Mouse (Mus musculus): ENCODE data around the gene Klhl32. TPM values are rescaled to one million over a fixed set of nuclear protein-coding genes. Genes with fewer than 3 reads are reported as not detected.

The Klhl32 gene
- polyA plus RNA-seq, 1 experiment from 2014 or later: 24.6 TPM

- H3K36me3 ChIP-seq: no peaks in the 10 kb centered on the region
- H3K4me2 ChIP-seq: no peak overlapping the region
- no peak overlapping the region for H3K9ac ChIP-seq
- peaks cover 27% of the 10 kb centered on the region for H3K4me1 ChIP-seq (replicated peaks)
- H3K27ac ChIP-seq: no peak overlapping the region
- 93% methylated on average over 5 of the region's 5 CpGs for WGBS
- H3K4me3 ChIP-seq: no peak overlapping the region
- H3K9me3 ChIP-seq: no peaks in the 10 kb centered on the region
- H3K27me3 ChIP-seq: no peaks in the 10 kb centered on the region
- no peak for ATAC-seq (ENCODE audit: low FRiP score)
Measured at GRCm38 (mm10) chr4:24845546-24845945, 5.4 kb downstream of the Klhl32 start.

GRCm38 (mm10) chr4:24838567-24838966 lies 12.4 kb downstream of the Klhl32 start:
- H3K4me3 ChIP-seq: no peak overlapping the region
- H3K27me3 ChIP-seq: no peaks in the 10 kb centered on the region
- no peak overlapping the region for H3K9ac ChIP-seq
- no peak overlapping the region for H3K4me2 ChIP-seq
- no peaks in the 10 kb centered on the region for H3K36me3 ChIP-seq
- WGBS: 43% methylated on average over 6 of the region's 6 CpGs
- H3K9me3 ChIP-seq: no peaks in the 10 kb centered on the region
- ATAC-seq (ENCODE audit: low FRiP score): peak; percentile 26; the same call in 1 of the 2 replicates
- peaks cover 19% of the 10 kb centered on the region for H3K4me1 ChIP-seq (replicated peaks)
- peak overlapping the region; percentile 59 for H3K27ac ChIP-seq

GRCm38 (mm10) chr4:24835555-24835954 lies 15.4 kb downstream of the Klhl32 start:
- H3K27ac ChIP-seq: no peak overlapping the region
- H3K4me2 ChIP-seq: no peak overlapping the region
- no peak overlapping the region for H3K4me3 ChIP-seq
- no peak overlapping the region for H3K9ac ChIP-seq
- peak; percentile 60; the same call in 1 of the 2 replicates for ATAC-seq (ENCODE audit: low FRiP score)
- no peaks in the 10 kb centered on the region for H3K27me3 ChIP-seq
- WGBS: 30% methylated on average over 7 of the region's 7 CpGs
- no peaks in the 10 kb centered on the region for H3K9me3 ChIP-seq
- H3K4me1 ChIP-seq (replicated peaks): peaks cover 19% of the 10 kb centered on the region
- no peaks in the 10 kb centered on the region for H3K36me3 ChIP-seq

GRCm38 (mm10) chr4:24808316-24808715 lies 42.6 kb downstream of the Klhl32 start:
- Histone ChIP-seq H3K27me3 (no peaks in the 10 kb centered on the region), H3K9ac (no peak overlapping the region), H3K4me1 (replicated peaks) (no peaks in the 10 kb centered on the region), H3K4me2 (no peak overlapping the region), H3K27ac (no peak overlapping the region), H3K9me3 (no peaks in the 10 kb centered on the region), H3K36me3 (0 out of 2 replicates have a peak, but pooled peaks cover 2% of the 10 kb centered on the region), H3K4me3 (no peak overlapping the region)
- WGBS: 94% methylated on average over 1 of the region's 1 CpGs
- no peak for ATAC-seq (ENCODE audit: low FRiP score)

GRCm38 (mm10) chr4:24801881-24802280 lies 49.0 kb downstream of the Klhl32 start:
- no peak for ATAC-seq (ENCODE audit: low FRiP score)
- no peak overlapping the region for H3K4me3 ChIP-seq
- no peak overlapping the region for H3K4me2 ChIP-seq
- no peak overlapping the region for H3K27ac ChIP-seq
- H3K9ac ChIP-seq: no peak overlapping the region
- no peaks in the 10 kb centered on the region for H3K36me3 ChIP-seq
- H3K4me1 ChIP-seq (replicated peaks): no peaks in the 10 kb centered on the region
- H3K27me3 ChIP-seq: no peaks in the 10 kb centered on the region
- WGBS: 29% methylated on average over 1 of the region's 1 CpGs
- no peaks in the 10 kb centered on the region for H3K9me3 ChIP-seq

GRCm38 (mm10) chr4:24801343-24801742 lies 49.6 kb downstream of the Klhl32 start:
- H3K27ac ChIP-seq: no peak overlapping the region
- no peaks in the 10 kb centered on the region; the same call in 1 of the 2 replicates for H3K4me1 ChIP-seq (replicated peaks)

GRCm38 (mm10) chr4:24800345-24800936 lies 50.5 kb downstream of the Klhl32 start:
- 92% methylated on average over 9 of the region's 9 CpGs for WGBS
- Histone ChIP-seq H3K4me2 (no peak overlapping the region), H3K27ac (no peak overlapping the region), H3K27me3 (no peaks in the 10 kb centered on the region), H3K9me3 (no peaks in the 10 kb centered on the region), H3K36me3 (no peaks in the 10 kb centered on the region), H3K4me1 (replicated peaks) (no peaks in the 10 kb centered on the region; the same call in 1 of the 2 replicates), H3K4me3 (no peak overlapping the region), H3K9ac (no peak overlapping the region)
- ATAC-seq (ENCODE audit: low FRiP score): peak; percentile 56

More at GRCm38 (mm10) chr4:24801343-24801742, 49.6 kb downstream of the Klhl32 start:
- H3K27me3 ChIP-seq: no peaks in the 10 kb centered on the region
- H3K4me3 ChIP-seq: no peak overlapping the region
- H3K9me3 ChIP-seq: no peaks in the 10 kb centered on the region
- WGBS: 58% methylated on average over 2 of the region's 2 CpGs
- H3K36me3 ChIP-seq: no peaks in the 10 kb centered on the region
- no peak overlapping the region for H3K4me2 ChIP-seq
- H3K9ac ChIP-seq: no peak overlapping the region
- peak; percentile 29; the same call in 1 of the 2 replicates for ATAC-seq (ENCODE audit: low FRiP score)

- H3K4me3 ChIP-seq: no peak overlapping the region
- no peaks in the 10 kb centered on the region; the same call in 1 of the 2 replicates for H3K4me1 ChIP-seq (replicated peaks)
- H3K9ac ChIP-seq: no peak overlapping the region
- no peaks in the 10 kb centered on the region for H3K9me3 ChIP-seq
- no peak for ATAC-seq (ENCODE audit: low FRiP score)
- no peaks in the 10 kb centered on the region for H3K27me3 ChIP-seq
- H3K36me3 ChIP-seq: no peaks in the 10 kb centered on the region
- H3K4me2 ChIP-seq: no peak overlapping the region
- WGBS: 84% methylated on average over 6 of the region's 6 CpGs
- H3K27ac ChIP-seq: no peak overlapping the region
Measured at GRCm38 (mm10) chr4:24799037-24799436, 51.9 kb downstream of the Klhl32 start.

GRCm38 (mm10) chr4:24797868-24798267 lies 53.1 kb downstream of the Klhl32 start:
- no peak overlapping the region for H3K9ac ChIP-seq
- no peaks in the 10 kb centered on the region for H3K36me3 ChIP-seq
- no peak overlapping the region for H3K4me2 ChIP-seq
- H3K4me1 ChIP-seq (replicated peaks): peaks cover 6% of the 10 kb centered on the region; the same call in 1 of the 2 replicates
- 62% methylated on average over 3 of the region's 3 CpGs for WGBS
- H3K4me3 ChIP-seq: no peak overlapping the region
- ATAC-seq (ENCODE audit: low FRiP score): no peak
- H3K9me3 ChIP-seq: no peaks in the 10 kb centered on the region
- H3K27ac ChIP-seq: no peak overlapping the region
- no peaks in the 10 kb centered on the region for H3K27me3 ChIP-seq

- no peak for ATAC-seq (ENCODE audit: low FRiP score)
- Histone ChIP-seq H3K27me3 (no peaks in the 10 kb centered on the region), H3K4me2 (no peak overlapping the region)
Measured at GRCm38 (mm10) chr4:24797280-24797679, 53.6 kb downstream of the Klhl32 start.

GRCm38 (mm10) chr4:24796229-24796628 lies 54.7 kb downstream of the Klhl32 start:
- Histone ChIP-seq H3K9me3 (no peaks in the 10 kb centered on the region), H3K27ac (no peak overlapping the region), H3K36me3 (no peaks in the 10 kb centered on the region), H3K4me3 (no peak overlapping the region), H3K9ac (no peak overlapping the region), H3K4me2 (no peak overlapping the region), H3K4me1 (replicated peaks) (peaks cover 13% of the 10 kb centered on the region), H3K27me3 (no peaks in the 10 kb centered on the region)
- ATAC-seq (ENCODE audit: low FRiP score): no peak
- 43% methylated on average over 1 of the region's 1 CpGs for WGBS

More at GRCm38 (mm10) chr4:24797280-24797679, 53.6 kb downstream of the Klhl32 start:
- H3K9me3 ChIP-seq: no peaks in the 10 kb centered on the region
- no peak overlapping the region for H3K9ac ChIP-seq
- peaks cover 12% of the 10 kb centered on the region for H3K4me1 ChIP-seq (replicated peaks)
- no peaks in the 10 kb centered on the region for H3K36me3 ChIP-seq
- WGBS: 88% methylated on average over 5 of the region's 5 CpGs
- H3K4me3 ChIP-seq: no peak overlapping the region
- H3K27ac ChIP-seq: no peak overlapping the region

- peaks cover 13% of the 10 kb centered on the region for H3K4me1 ChIP-seq (replicated peaks)
- 91% methylated on average over 2 of the region's 2 CpGs for WGBS
- no peaks in the 10 kb centered on the region for H3K9me3 ChIP-seq
- H3K36me3 ChIP-seq: no peaks in the 10 kb centered on the region
- no peaks in the 10 kb centered on the region for H3K27me3 ChIP-seq
- H3K27ac ChIP-seq: no peak overlapping the region
- H3K9ac ChIP-seq: no peak overlapping the region
- ATAC-seq (ENCODE audit: low FRiP score): no peak
- H3K4me2 ChIP-seq: no peak overlapping the region
- no peak overlapping the region for H3K4me3 ChIP-seq
Measured at GRCm38 (mm10) chr4:24795180-24795579, 55.7 kb downstream of the Klhl32 start.

- no peaks in the 10 kb centered on the region for H3K36me3 ChIP-seq
- H3K27me3 ChIP-seq: no peaks in the 10 kb centered on the region
- H3K27ac ChIP-seq: no peak overlapping the region
- H3K4me3 ChIP-seq: no peak overlapping the region
- WGBS: 51% methylated on average over 7 of the region's 7 CpGs
- no peak overlapping the region for H3K4me2 ChIP-seq
- H3K9ac ChIP-seq: no peak overlapping the region
- ATAC-seq (ENCODE audit: low FRiP score): no peak
- peaks cover 13% of the 10 kb centered on the region for H3K4me1 ChIP-seq (replicated peaks)
- no peaks in the 10 kb centered on the region for H3K9me3 ChIP-seq
Measured at GRCm38 (mm10) chr4:24793726-24794345, 57.1 kb downstream of the Klhl32 start.

Measured in hindbrain, embryonic 13.5 days (tissue).